Mouse (Mus musculus) embryonic facial prominence, embryonic 12.5 days (tissue): ENCODE data around the gene Dcx. TPM values are rescaled to one million over a fixed set of nuclear protein-coding genes. Genes with fewer than 3 reads are reported as not detected.

Experiments
- ATAC-seq: fragments of 200-750 bp; cut with Nextera tagmentation; 2 replicates; pipeline ENCODE4 v1.8.0; 2017; ENCODE audit not compliant: insufficient number of reproducible peaks, insufficient read depth, low FRiP score, low TSS enrichment
- H3K27ac ChIP-seq: fragments of 300-500 bp; sonication (generic); 2 replicates; pipeline ENCODE4 v1.5.1; 2016; ENCODE audit warnings: mild to moderate bottlenecking
- H3K27me3 ChIP-seq: fragments of 300-500 bp; sonication (generic); 2 replicates; pipeline ENCODE4 v1.6.1; 2016; ENCODE audit warnings: mild to moderate bottlenecking, moderate library complexity
- H3K36me3 ChIP-seq: fragments of 300-500 bp; sonication (generic); 2 replicates; pipeline ENCODE4 v1.6.1; 2016; ENCODE audit warnings: mild to moderate bottlenecking
- H3K4me1 ChIP-seq: fragments of 300-500 bp; sonication (generic); 2 replicates; pipeline ENCODE4 v1.6.1; 2016
- H3K4me2 ChIP-seq: fragments of 300-500 bp; sonication (generic); replicated peaks from 2 replicates; pipeline ENCODE4 v1.6.1; 2016; ENCODE audit warnings: mild to moderate bottlenecking, moderate library complexity
- H3K4me3 ChIP-seq: fragments of 300-500 bp; sonication (generic); 2 replicates; pipeline ENCODE4 v1.5.1; 2016; ENCODE audit warnings: mild to moderate bottlenecking
- H3K9ac ChIP-seq: fragments of 300-500 bp; sonication (generic); 2 replicates; pipeline ENCODE4 v1.6.1; 2016; ENCODE audit warnings: mild to moderate bottlenecking, moderate library complexity
- H3K9me3 ChIP-seq: fragments of 300-500 bp; sonication (generic); 2 replicates; pipeline ENCODE4 v1.6.1; 2016; ENCODE audit warnings: mild to moderate bottlenecking, moderate library complexity
- WGBS: fragments of 180-500 bp; shearing (Covaris S2); methylation state at CpG from one replicate; pipeline ENCODE4 v1.1.7; 2016; 5-methylcytosine and 5-hydroxymethylcytosine counted together
- microRNA-seq: library from miRNA; unstranded; fragments of <30 nt; microRNA quantifications from one replicate; pipeline ENCODE4, GENCODE M21; 2017
- polyA plus RNA-seq: library from polyadenylated mRNA; unstranded; fragments of >200 nt; fragmentation: Nextera tagmentation; extraction: Ambion mirVana; gene quantifications from 2 replicates; pipeline ENCODE4 v1.2.1, GENCODE M21; 2016

Dcx gene
- polyA plus RNA-seq, 1 experiment from 2014 or later, result 17.4 TPM

DNA sequence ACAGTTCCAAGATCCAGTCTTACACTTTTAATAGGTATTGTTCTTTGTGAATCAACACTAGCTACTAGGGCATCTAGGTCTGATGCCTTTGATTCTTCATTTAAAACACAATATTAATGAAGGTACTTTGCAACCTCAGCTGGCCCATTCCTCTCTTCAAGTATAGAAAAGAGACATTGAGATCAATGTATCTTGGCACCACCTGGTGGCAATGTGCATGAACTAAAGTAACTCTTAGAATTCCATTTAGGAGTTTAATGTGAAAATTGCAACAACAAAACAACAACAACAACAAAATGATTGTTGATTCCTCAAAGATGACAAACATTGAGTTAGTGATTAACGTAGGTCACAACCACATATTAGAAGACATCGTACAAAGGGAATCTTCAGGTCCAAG lies 114.2 kb downstream of the Dcx start:
- Histone ChIP-seq H3K9me3 (no peaks in the 10 kb centered on the region), H3K36me3 (no peaks in the 10 kb centered on the region), H3K4me1 (no peaks in the 10 kb centered on the region), H3K4me2 (no peak overlapping the region), H3K9ac (no peak overlapping the region), H3K27ac (no peak overlapping the region), H3K4me3 (no peak overlapping the region), H3K27me3 (no peaks in the 10 kb centered on the region)
- ATAC-seq, result no peak
- 90% methylated on average over 2 of the region's 2 CpGs for WGBS

DNA sequence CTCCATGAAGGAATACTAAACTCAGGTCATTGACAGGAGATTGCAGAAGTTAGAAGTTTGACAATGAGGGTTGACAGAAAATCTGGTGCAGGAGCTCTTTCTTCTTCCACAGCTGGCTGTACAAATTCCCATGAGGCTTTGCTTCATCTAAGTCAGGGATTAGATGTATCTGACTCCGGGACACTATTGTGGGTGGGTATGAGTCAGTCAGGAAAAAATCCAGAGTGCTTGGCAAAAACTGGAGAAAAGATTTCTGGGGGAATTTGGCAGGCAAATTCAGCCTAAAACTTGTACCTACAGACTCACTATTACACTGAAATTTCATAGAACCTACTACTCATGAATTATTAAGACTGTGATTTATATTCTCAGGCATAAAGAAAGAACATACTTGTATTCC lies 117.2 kb downstream of the Dcx start:
- no peak for ATAC-seq
- Histone ChIP-seq H3K4me3 (no peak overlapping the region), H3K36me3 (no peaks in the 10 kb centered on the region), H3K4me2 (no peak overlapping the region), H3K9ac (no peak overlapping the region), H3K4me1 (no peaks in the 10 kb centered on the region), H3K27me3 (no peaks in the 10 kb centered on the region), H3K27ac (no peak overlapping the region), H3K9me3 (no peaks in the 10 kb centered on the region)
- WGBS, result 90% methylated on average over 1 of the region's 1 CpGs

Small RNA genes within 50 kb of the gene (microRNA-seq; reads per million reads assigned to microRNA genes)
- 0.91 reads per million for gene Gm47298

Other genes with a start within 250 kb of the Dcx start
- gene Capn6, start 105.9 kb downstream of the Dcx start, polyA plus RNA-seq, result 220 and 225 TPM in 2 replicates
- gene A730046J19Rik, start 220.4 kb upstream of the Dcx start, polyA plus RNA-seq, result 0.17 and 0.52 TPM in 2 replicates